Mouse (Mus musculus) frontal cortex, adult (tissue): ENCODE measurements at regions not wholly inside any gene's neighbourhood (a gene's known extent, or its start where the extent isn't known, plus 50 kb on each side); places are given as distances from the start of the nearest gene placed in this dataset.

Experiments
- ATAC-seq: cut with Nextera tagmentation; 2 replicates; pipeline ENCODE4 v1.9.2; 2017; ENCODE audit warnings: mild to moderate bottlenecking, moderate library complexity, mixed read lengths; ENCODE audit not compliant: low TSS enrichment

GRCm38 (mm10) chr16:24143894-24144293 is 155.2 kb upstream of the Bcl6 start:
- ATAC-seq = no peak

GRCm38 (mm10) chr16:24142915-24143541 is 154.4 kb upstream of the Bcl6 start:
- no peak for ATAC-seq

- no peak for ATAC-seq
Measured at GRCm38 (mm10) chr16:24139109-24139508, 150.5 kb upstream of the Bcl6 start.

- no peak for ATAC-seq
Measured at GRCm38 (mm10) chr16:24137266-24138033, 148.8 kb upstream of the Bcl6 start.

- ATAC-seq = no peak
Measured at GRCm38 (mm10) chr16:24136483-24137148, 148.0 kb upstream of the Bcl6 start.

GRCm38 (mm10) chr16:24135841-24136240 is 147.2 kb upstream of the Bcl6 start:
- no peak for ATAC-seq

GRCm38 (mm10) chr16:24135351-24135750 is 146.7 kb upstream of the Bcl6 start:
- ATAC-seq = no peak

GRCm38 (mm10) chr16:24134486-24135050 is 145.9 kb upstream of the Bcl6 start:
- no peak for ATAC-seq

- ATAC-seq = no peak
Measured at GRCm38 (mm10) chr16:24130646-24131045, 142.0 kb upstream of the Bcl6 start.

GRCm38 (mm10) chr16:24129701-24130100 is 141.0 kb upstream of the Bcl6 start:
- no peak for ATAC-seq

GRCm38 (mm10) chr16:24128566-24128965 is 139.9 kb upstream of the Bcl6 start:
- ATAC-seq = no peak

- no peak for ATAC-seq
Measured at GRCm38 (mm10) chr16:24124766-24125165, 136.1 kb upstream of the Bcl6 start.

GRCm38 (mm10) chr16:24124083-24124482 is 135.4 kb upstream of the Bcl6 start:
- ATAC-seq = no peak

- ATAC-seq = no peak
Measured at GRCm38 (mm10) chr16:24121633-24122032, 133.0 kb upstream of the Bcl6 start.

GRCm38 (mm10) chr16:24120836-24121235 is 132.2 kb upstream of the Bcl6 start:
- ATAC-seq = no peak

GRCm38 (mm10) chr16:24118487-24118886 is 129.8 kb upstream of the Bcl6 start:
- ATAC-seq = no peak

- ATAC-seq = no peak
Measured at GRCm38 (mm10) chr16:24102854-24103690, 114.4 kb upstream of the Bcl6 start.

GRCm38 (mm10) chr16:24097596-24097995 is 108.9 kb upstream of the Bcl6 start:
- no peak; the same call in 1 of the 2 replicates for ATAC-seq

GRCm38 (mm10) chr16:24096076-24096475 is 107.4 kb upstream of the Bcl6 start:
- ATAC-seq = no peak

GRCm38 (mm10) chr16:24095630-24096029 is 107.0 kb upstream of the Bcl6 start:
- ATAC-seq = no peak

GRCm38 (mm10) chr16:24094566-24094965 is 105.9 kb upstream of the Bcl6 start:
- ATAC-seq = no peak

- no peak for ATAC-seq
Measured at GRCm38 (mm10) chr16:24093624-24094023, 105.0 kb upstream of the Bcl6 start.
